In genomic region chr7:132581441-132581840, GRCm38 (mm10) we compare ENCODE assay signal across 23 mouse cellular contexts. TPM values are rescaled to one million over a fixed set of nuclear protein-coding genes. Genes with fewer than 3 reads are reported as not detected.
"Had no signal": no experiment of that assay in that cellular context is flagged by ENCODE, and none has a peak within 500 bp of the region (broad histone marks: within the 10 kb centered on the region; RNA-seq: fewer than 3 reads in every experiment).

No protein-coding gene starts in this region.

- H3K9ac ChIP-seq: kidney, embryonic 15.5 days; liver, embryonic 13.5 days; midbrain, embryonic 12.5 days; midbrain, embryonic 15.5 days; neural tube, embryonic 12.5 days; neural tube, embryonic 15.5 days had no signal

- ATAC-seq: midbrain, embryonic 15.5 days had no signal

- H3K27me3 ChIP-seq: midbrain, embryonic 15.5 days had no signal

- H3K4me3 ChIP-seq: kidney, embryonic 15.5 days; left cerebral cortex, adult 2 months; liver, embryonic 13.5 days; midbrain, embryonic 12.5 days; midbrain, embryonic 15.5 days; neural tube, embryonic 12.5 days; neural tube, embryonic 15.5 days had no signal

- H3K27ac ChIP-seq: kidney, embryonic 15.5 days; left cerebral cortex, adult 2 months; liver, embryonic 13.5 days; macrophage; midbrain, embryonic 12.5 days; midbrain, embryonic 15.5 days; neural tube, embryonic 12.5 days; neural tube, embryonic 15.5 days had no signal

- H3K4me1 ChIP-seq: midbrain, embryonic 12.5 days; neural tube, embryonic 12.5 days had no signal

- H3K9me3 ChIP-seq: kidney, embryonic 15.5 days; liver, embryonic 13.5 days; midbrain, embryonic 12.5 days; midbrain, embryonic 15.5 days; neural tube, embryonic 12.5 days; neural tube, embryonic 15.5 days had no signal

- DNase-seq: kidney, adult 2 months; kidney, postnatal 10 days; kidney, postnatal 36 days; layer of hippocampus, postnatal 36 days; liver, embryonic 13.5 days; lung, adult 2 months; retina, postnatal 1 day; thymus, postnatal 25 days had no signal

- H3K36me3 ChIP-seq: kidney, embryonic 15.5 days; liver, embryonic 13.5 days; midbrain, embryonic 12.5 days; midbrain, embryonic 15.5 days; neural tube, embryonic 12.5 days; neural tube, embryonic 15.5 days had no signal

- H3K4me2 ChIP-seq: kidney, embryonic 15.5 days; liver, embryonic 13.5 days; midbrain, embryonic 12.5 days; midbrain, embryonic 15.5 days; neural tube, embryonic 12.5 days; neural tube, embryonic 15.5 days had no signal

RNA-seq across cellular contexts. Expression of gene Nkx1-2, which starts 18.0 kb away (rescaled TPM):
- total RNA-seq: layer of hippocampus, postnatal 10 days; layer of hippocampus, postnatal 36 days; left cerebral cortex, adult 2 months; left cerebral cortex, postnatal 10 days; liver, adult 2 months; megakaryocyte, adult 5-6 weeks had no signal
- polyA plus RNA-seq: kidney, adult 2 months; kidney, embryonic 15.5 days; liver, adult 2 months; liver, embryonic 13.5 days; liver, embryonic 16.5 days; lung, adult 2 months; lung, embryonic 16.5 days; macrophage; stomach, embryonic 14.5 days; thymus, postnatal 0 days had no signal
